Mouse (Mus musculus) myocyte (in vitro differentiated cells): Measurements from ENCODE around the gene Dvl2. TPM values are rescaled to one million over a fixed set of nuclear protein-coding genes. Genes with fewer than 3 reads are reported as not detected.

Experiments
- H3K27me3 ChIP-seq: one replicate; pipeline ENCODE4 v1.6.1; 2011; ENCODE audit not compliant: control insufficient read depth, insufficient read depth, insufficient read length
- H3K36me3 ChIP-seq: one replicate; pipeline ENCODE4 v1.6.1; 2011; ENCODE audit not compliant: control insufficient read depth, insufficient read depth
- H3K4me2 ChIP-seq: one replicate; pipeline ENCODE4 v1.6.1; 2011; ENCODE audit warnings: low read depth, control low read depth
- H3K4me3 ChIP-seq: one replicate; pipeline ENCODE4 v1.5.1; 2011; ENCODE audit warnings: mild to moderate bottlenecking, control low read depth, moderate library complexity
- H3K79me2 ChIP-seq: one replicate; pipeline ENCODE4 v1.6.1; 2011; ENCODE audit not compliant: control insufficient read depth, insufficient read depth
- H3ac ChIP-seq: one replicate; pipeline ENCODE4 v1.6.1; 2011; ENCODE audit not compliant: control insufficient read depth, insufficient read length
- CEBPB ChIP-seq: IDR thresholded peaks from 2 replicates; pipeline ENCODE4 v1.6.1; 2011; ENCODE audit warnings: mild to moderate bottlenecking, moderate library complexity; ENCODE audit not compliant: poor library complexity, insufficient read depth, severe bottlenecking
- E2F4 ChIP-seq: IDR thresholded peaks from one replicate; pipeline ENCODE4 v1.6.1; 2011; ENCODE audit warnings: mild to moderate bottlenecking, control low read depth, moderate library complexity; ENCODE audit not compliant: insufficient read depth
- MAX ChIP-seq: IDR thresholded peaks from one replicate; pipeline ENCODE4 v1.6.1; 2011; ENCODE audit warnings: low read depth, mild to moderate bottlenecking, control low read depth
- MYOD1 ChIP-seq, 3 experiments: IDR thresholded peaks; one replicate each; pipeline ENCODE4 v1.6.1; 2011; ENCODE audit warnings: control low read depth in 2 of 3, low read depth in 2 of 3, mild to moderate bottlenecking in 2 of 3, moderate library complexity in 1 of 3; ENCODE audit not compliant: insufficient read length in 2 of 3, control insufficient read depth in 1 of 3
- MYOG ChIP-seq, 3 experiments: IDR thresholded peaks; one replicate each; pipeline ENCODE4 v1.6.1; 2011; ENCODE audit warnings: control low read depth in 2 of 3, low read depth in 2 of 3, mild to moderate bottlenecking in 2 of 3; ENCODE audit not compliant: insufficient read length in 2 of 3, control insufficient read depth in 1 of 3, insufficient read depth in 1 of 3
- POLR2A ChIP-seq: IDR thresholded peaks from one replicate; pipeline ENCODE4 v1.6.1; 2011; ENCODE audit warnings: low read depth, mild to moderate bottlenecking, control low read depth, moderate library complexity; ENCODE audit not compliant: insufficient read length
- POLR2AphosphoS2 ChIP-seq: IDR thresholded peaks from one replicate; pipeline ENCODE4 v1.6.1; 2011; ENCODE audit warnings: low read depth, control low read depth; ENCODE audit not compliant: insufficient read length
- REST ChIP-seq: IDR thresholded peaks from one replicate; pipeline ENCODE4 v1.6.1; 2011; ENCODE audit warnings: mild to moderate bottlenecking, control low read depth, moderate library complexity; ENCODE audit not compliant: insufficient read depth, insufficient read length
- SRF ChIP-seq: IDR thresholded peaks from one replicate; pipeline ENCODE4 v1.6.1; 2011; ENCODE audit warnings: low read depth; ENCODE audit not compliant: control insufficient read depth, insufficient read length
- TCF12 ChIP-seq: IDR thresholded peaks from one replicate; pipeline ENCODE4 v1.6.1; 2011; ENCODE audit warnings: mild to moderate bottlenecking, control low read depth; ENCODE audit not compliant: poor library complexity, insufficient read depth, severe bottlenecking
- TCF3 ChIP-seq: IDR thresholded peaks from one replicate; pipeline ENCODE4 v1.6.1; 2011; ENCODE audit warnings: low read depth, control low read depth; ENCODE audit not compliant: insufficient read length
- USF1 ChIP-seq: IDR thresholded peaks from one replicate; pipeline ENCODE4 v1.6.1; 2011; ENCODE audit warnings: low read depth, mild to moderate bottlenecking, control low read depth, moderate library complexity
- polyA plus RNA-seq: library from polyadenylated mRNA; unstranded; fragments of >200 nt; fragmentation: generic; extraction: Trizol; gene quantifications from one replicate; pipeline ENCODE4 v1.2.1, GENCODE M21; 2012; ENCODE audit warnings: missing spikeins

The Dvl2 gene
- polyA plus RNA-seq, 1 experiment: 24.3 TPM

DNA sequence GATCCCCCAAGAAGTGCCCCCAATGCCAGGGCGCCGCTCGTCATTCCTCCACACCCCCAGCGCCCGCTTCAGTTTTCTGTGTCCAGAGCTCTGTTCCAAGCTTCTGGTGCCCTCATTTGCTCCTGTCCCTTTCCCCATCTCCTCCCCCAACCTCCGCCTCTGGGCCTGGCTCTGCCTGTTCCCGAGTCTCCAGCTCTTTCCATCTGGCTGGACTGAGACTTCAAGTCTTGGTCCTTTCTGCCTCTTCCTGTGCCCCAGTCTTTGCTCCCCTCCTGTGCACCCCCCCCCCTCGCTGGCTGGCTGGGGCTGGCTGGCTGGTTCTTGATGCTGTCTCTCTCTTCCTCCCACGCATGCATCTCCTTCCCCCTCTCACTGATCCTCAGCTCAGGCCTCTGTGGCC is 27.0 kb downstream of the Dvl2 start:
- H3K4me2 ChIP-seq: peak overlapping the region; percentile 90
- H3K27me3 ChIP-seq: no peaks in the 10 kb centered on the region
- H3K4me3 ChIP-seq: no peak overlapping the region
- peaks cover 15% of the 10 kb centered on the region for H3K79me2 ChIP-seq
- TF ChIP-seq USF1: no peak
- TF ChIP-seq CEBPB: no peak
- TF ChIP-seq POLR2A: no peak
- no peak for TF ChIP-seq E2F4
- no peak for TF ChIP-seq MAX
- no peak for TF ChIP-seq MYOG (IDR thresholded peaks at IDR 0.05; ENCODE audit: control insufficient read depth in 1 of 3, insufficient read depth in 1 of 3, insufficient read length in 2 of 3, low read depth in 2 of 3)
- no peak for TF ChIP-seq TCF12
- no peak for TF ChIP-seq POLR2AphosphoS2
- H3K36me3 ChIP-seq: peaks cover 13% of the 10 kb centered on the region
- H3ac ChIP-seq: no peak overlapping the region

GRCm38 (mm10) chr11:70028401-70029129 is 28.2 kb downstream of the Dvl2 start:
- TF ChIP-seq CEBPB (no peak), USF1 (no peak), SRF (no peak), TCF12 (no peak), MYOD1 (IDR thresholded peaks at IDR 0.05; ENCODE audit: control insufficient read depth in 1 of 3, insufficient read length in 2 of 3, low read depth in 2 of 3) (no peak), POLR2AphosphoS2 (peak; percentile 27), REST (no peak), MAX (no peak), MYOG (IDR thresholded peaks at IDR 0.05; ENCODE audit: control insufficient read depth in 1 of 3, insufficient read depth in 1 of 3, insufficient read length in 2 of 3, low read depth in 2 of 3) (no peak), TCF3 (no peak), POLR2A (peak; percentile 36), E2F4 (no peak)
- Histone ChIP-seq H3K27me3 (no peaks in the 10 kb centered on the region), H3K4me2 (peak overlapping the region; percentile 90), H3K79me2 (peaks cover 14% of the 10 kb centered on the region), H3K4me3 (peak overlapping the region; percentile 15), H3ac (no peak overlapping the region), H3K36me3 (peaks cover 13% of the 10 kb centered on the region)

GRCm38 (mm10) chr11:70029130-70029801 is 28.9 kb downstream of the Dvl2 start:
- Histone ChIP-seq H3K36me3 (peaks cover 13% of the 10 kb centered on the region), H3K79me2 (peaks cover 14% of the 10 kb centered on the region), H3K4me3 (peak overlapping the region; percentile 15), H3K4me2 (peak overlapping the region; percentile 90), H3K27me3 (no peaks in the 10 kb centered on the region), H3ac (no peak overlapping the region)
- TF ChIP-seq REST: no peak
- TF ChIP-seq POLR2A: no peak
- TF ChIP-seq TCF3: no peak
- no peak for TF ChIP-seq MYOD1 (IDR thresholded peaks at IDR 0.05; ENCODE audit: control insufficient read depth in 1 of 3, insufficient read length in 2 of 3, low read depth in 2 of 3)
- TF ChIP-seq MAX: no peak
- TF ChIP-seq CEBPB: no peak
- TF ChIP-seq POLR2AphosphoS2: no peak
- TF ChIP-seq SRF: no peak
- no peak for TF ChIP-seq TCF12

GRCm38 (mm10) chr11:70029829-70030550 is 29.6 kb downstream of the Dvl2 start:
- H3K27me3 ChIP-seq: no peaks in the 10 kb centered on the region
- no peak for TF ChIP-seq MYOG (IDR thresholded peaks at IDR 0.05; ENCODE audit: control insufficient read depth in 1 of 3, insufficient read depth in 1 of 3, insufficient read length in 2 of 3, low read depth in 2 of 3)
- TF ChIP-seq CEBPB: no peak
- TF ChIP-seq POLR2A: no peak
- no peak for TF ChIP-seq MYOD1 (IDR thresholded peaks at IDR 0.05; ENCODE audit: control insufficient read depth in 1 of 3, insufficient read length in 2 of 3, low read depth in 2 of 3)
- no peak for TF ChIP-seq SRF
- no peak for TF ChIP-seq POLR2AphosphoS2
- no peak for TF ChIP-seq USF1
- TF ChIP-seq E2F4: no peak
- TF ChIP-seq TCF12: no peak
- TF ChIP-seq MAX: no peak
- no peak for TF ChIP-seq REST
- TF ChIP-seq TCF3: no peak
- H3K4me2 ChIP-seq: peak overlapping the region; percentile 90
- H3K4me3 ChIP-seq: no peak overlapping the region
- H3K36me3 ChIP-seq: peaks cover 19% of the 10 kb centered on the region
- H3ac ChIP-seq: no peak overlapping the region
- H3K79me2 ChIP-seq: peaks cover 7% of the 10 kb centered on the region
